Mouse (Mus musculus) cerebellum, adult (tissue): ENCODE measurements around the gene Atg3.
A peak's percentile ranks its signal among the peaks of the same experiment; 100 is the strongest.

Source experiments
- ATAC-seq: cut with Nextera tagmentation; 2 replicates; pipeline ENCODE4 v1.9.2; 2017; ENCODE audit warnings: mild to moderate bottlenecking, moderate library complexity, mixed read lengths; ENCODE audit not compliant: insufficient number of reproducible peaks, low FRiP score, low TSS enrichment

The Atg3 gene

GRCm38 (mm10) chr16:45158522-45159388, at the start of gene Atg3, which contains the start of gene Slc35a5:
Atg3 (plus strand) TSS chr16:45158785.
Slc35a5 (minus strand) TSS chr16:45158706.
- ATAC-seq: peak; percentile 88

- no peak for ATAC-seq
Observed at GRCm38 (mm10) chr16:45110498-45110897, 48.1 kb upstream of the Atg3 start.

GRCm38 (mm10) chr16:45117200-45117599, 41.4 kb upstream of the Atg3 start:
- ATAC-seq: no peak

DNA sequence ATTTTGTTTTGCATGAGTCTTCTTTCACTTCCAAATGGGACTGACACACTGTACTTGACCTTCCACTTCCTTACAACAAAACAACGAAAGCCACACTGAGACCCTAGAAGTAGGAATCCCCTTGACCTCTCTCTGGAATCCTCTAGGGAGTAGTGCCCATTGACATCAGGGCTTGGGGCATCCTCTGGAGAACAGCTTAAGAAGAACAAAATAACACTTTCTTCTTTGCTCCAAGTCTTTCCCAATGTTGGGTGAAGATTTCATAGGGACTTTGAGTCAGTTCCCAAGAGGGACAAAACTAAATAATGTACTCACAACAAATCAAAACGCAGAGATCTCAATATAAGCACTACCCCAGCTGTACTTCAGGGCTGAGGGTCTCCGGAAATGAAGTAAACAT, 39.8 kb upstream of the Atg3 start:
- no peak for ATAC-seq

- peak; percentile 64 for ATAC-seq
Observed at GRCm38 (mm10) chr16:45120844-45121425, 37.6 kb upstream of the Atg3 start.

DNA sequence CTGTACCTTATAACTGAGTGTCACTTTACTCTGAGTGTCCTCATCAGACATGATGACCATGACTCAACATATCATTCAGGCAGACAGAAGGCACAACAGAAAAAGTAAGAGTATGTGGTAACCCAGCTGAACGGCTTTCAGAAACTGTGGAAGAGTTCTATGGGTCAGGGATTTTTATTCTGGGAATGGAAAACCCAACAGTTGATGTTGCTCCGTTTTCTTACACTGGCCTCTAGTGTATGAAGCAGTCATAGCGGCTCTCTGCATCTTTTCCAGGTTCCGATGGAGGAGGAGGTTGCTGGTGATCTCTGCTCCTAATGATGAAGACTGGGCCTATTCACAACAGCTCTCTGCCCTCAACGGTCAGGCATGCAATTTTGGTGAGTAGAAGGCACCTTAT, 36.0 kb upstream of the Atg3 start:
- no peak for ATAC-seq

DNA sequence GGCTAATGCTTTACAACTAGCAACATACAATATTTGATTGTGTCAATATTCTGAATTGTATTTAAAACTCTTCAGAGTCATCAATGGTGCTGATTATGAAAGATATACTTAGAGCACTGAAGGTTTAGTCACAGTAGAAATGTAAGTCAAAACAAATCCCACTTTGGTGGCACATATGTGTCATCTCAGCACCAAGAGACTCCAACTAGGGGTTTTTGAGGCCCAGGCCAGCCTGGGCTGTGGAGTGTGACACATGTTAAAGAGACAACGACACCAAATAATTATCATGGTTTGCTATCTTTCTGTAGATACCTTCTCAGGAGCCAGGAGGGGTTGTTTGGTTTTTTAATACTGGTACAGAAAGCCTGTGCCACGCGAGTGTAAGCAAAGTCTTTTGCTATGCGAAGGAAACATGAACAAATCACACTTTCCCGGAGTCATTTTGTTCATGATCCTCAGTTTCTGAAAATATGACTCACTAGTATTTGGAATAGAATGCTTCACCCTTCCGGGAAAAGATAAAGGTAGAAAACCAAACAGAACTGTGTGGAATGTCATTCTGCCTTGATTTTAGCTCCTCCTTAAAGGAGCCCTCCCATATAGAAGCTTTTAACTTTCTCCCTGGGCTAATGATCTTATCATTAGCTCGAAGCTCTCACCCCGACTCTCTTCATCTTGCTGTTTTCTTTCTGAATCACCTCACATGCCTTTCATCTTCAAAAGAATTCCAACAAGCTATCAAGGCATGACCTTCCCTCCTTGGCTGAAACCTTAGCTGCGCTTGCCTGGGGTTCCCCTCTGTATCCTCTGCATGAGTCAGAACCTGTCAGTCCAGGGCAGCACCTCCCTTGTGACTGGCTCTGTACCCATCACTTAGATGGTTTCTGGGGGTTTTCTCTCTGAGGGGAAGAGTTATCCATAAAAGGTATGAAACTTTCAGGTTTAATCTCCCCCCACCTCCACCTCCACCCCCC, 34.1 kb upstream of the Atg3 start:
- ATAC-seq: no peak

DNA sequence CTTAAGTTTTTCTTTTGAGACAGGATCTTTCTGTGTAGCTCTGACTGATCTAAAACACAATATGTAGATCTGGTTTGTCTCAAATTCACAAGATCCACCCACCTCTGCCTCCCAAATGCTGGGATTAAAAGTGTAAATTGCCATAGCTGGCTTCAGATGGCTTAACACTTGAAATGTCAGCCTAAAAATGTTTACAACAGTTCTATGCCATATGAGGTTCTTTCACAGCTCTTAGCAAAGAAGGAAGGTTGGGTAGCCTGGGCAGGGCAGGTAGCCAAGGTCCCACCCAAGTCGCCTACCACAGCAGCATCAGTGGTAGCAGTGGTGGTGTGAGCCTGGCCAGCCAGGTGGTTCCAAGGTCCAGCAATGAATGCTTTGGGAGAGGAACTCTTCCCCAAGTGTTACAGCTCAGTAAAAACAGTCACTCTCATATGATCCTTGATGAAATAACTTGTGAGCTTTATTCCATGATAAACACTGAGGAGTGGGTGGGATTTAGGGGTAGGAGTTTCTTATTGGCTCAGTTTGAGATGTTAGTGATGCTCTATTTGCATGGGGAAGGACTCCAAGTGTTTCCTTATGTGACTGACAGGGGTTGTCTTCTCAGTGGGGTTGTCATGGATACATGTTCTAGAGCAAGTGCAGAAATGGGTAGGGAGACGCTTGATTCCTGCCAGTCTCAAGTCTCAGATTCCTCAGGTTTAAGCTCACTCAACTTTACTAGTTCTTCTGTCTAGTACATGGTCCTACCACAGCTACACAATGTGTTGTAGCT, 30.5 kb upstream of the Atg3 start:
- ATAC-seq: no peak

DNA sequence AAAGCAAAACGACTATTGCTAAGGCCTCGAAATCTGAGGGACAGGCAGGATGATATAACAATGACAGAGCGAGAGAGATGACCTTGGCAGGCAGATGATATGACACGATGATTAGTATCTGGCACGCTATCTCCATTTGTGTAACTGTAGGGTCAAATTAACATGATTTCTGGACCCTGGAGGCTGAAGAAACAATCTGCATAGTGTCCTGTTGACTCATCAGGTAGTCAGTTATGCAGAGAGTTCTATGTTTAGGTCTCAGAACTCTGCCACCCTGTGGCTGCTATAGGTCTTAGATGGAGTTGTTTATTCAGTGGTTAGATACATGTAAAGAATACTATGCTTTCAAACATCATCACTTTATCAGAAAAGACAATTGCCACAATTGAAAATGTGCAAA, 16.9 kb upstream of the Atg3 start:
- no peak for ATAC-seq

GRCm38 (mm10) chr16:45142565-45142964, 16.0 kb upstream of the Atg3 start:
- no peak for ATAC-seq

DNA sequence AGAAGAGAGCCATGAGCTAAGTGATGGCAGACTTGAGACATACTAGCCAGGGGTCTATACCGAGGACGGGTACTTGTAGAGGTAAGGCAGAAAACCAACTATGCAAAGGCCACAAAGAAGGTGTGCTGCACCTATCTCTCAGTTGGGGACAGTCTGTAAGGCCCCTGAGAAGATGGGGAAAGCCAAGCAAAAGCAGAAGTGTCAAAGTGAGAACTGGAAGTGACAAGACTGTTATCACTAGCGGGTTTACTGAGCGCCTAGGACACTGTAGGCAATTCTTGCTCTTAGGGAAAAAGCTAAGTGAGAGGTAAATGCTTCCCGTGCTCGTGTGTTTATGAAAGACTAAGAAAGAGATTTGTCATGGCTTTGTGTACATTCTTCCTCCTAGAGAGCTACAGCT, 13.5 kb upstream of the Atg3 start:
- ATAC-seq: no peak

DNA sequence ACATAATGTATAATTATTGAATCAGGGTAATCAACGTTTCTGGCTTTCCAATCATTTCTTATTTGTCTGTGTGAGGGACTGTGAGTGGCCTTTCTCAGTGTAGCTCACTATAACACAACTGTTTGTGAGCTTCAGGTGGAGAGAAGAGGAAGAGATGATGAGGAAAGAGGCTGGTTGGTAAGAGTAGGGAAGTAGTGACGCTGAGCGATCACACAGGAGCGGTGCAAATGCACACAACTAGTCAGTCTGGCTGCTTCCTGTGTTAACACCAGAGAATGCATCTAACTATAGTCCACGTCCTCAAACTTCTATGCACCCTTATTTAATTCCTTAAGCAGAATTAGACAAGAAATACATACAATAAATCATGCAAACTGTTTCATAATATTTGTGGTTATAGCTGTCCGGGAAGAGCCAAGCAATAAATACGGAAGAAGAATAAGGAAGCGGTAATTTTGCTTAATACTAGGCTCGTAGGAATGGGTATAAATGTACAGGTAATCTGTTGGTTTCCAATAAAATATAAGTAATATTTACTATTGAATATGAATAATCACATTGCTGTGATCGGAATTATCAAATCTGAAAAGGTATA, 10.0 kb upstream of the Atg3 start:
- no peak for ATAC-seq

- ATAC-seq: no peak
Observed at GRCm38 (mm10) chr16:45154741-45155250, 3.8 kb upstream of the Atg3 start.

- peak; percentile 73 for ATAC-seq
Observed at GRCm38 (mm10) chr16:45158136-45158521, 456 bp upstream of the Atg3 start.

GRCm38 (mm10) chr16:45159389-45159716, 768 bp downstream of the Atg3 start:
- ATAC-seq: no peak

DNA sequence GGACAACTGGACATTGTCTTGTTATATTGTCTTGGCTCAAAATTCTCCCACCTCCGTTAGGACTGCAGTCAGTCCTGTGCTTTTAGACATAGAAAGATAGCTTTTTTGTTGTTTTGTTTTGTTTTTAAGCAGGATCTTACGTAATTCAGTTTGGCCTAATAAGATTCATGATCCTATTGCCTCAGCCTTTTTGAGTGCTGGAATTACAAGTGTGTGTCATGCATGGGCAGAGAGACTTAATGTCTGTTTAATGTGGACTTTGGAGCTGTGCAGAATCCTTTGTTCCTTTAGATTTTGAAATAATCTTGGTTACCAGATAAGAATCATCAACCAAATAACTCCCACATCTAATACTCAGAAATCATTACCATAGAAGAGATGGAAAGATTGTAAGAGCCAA, 20.0 kb downstream of the Atg3 start:
- no peak for ATAC-seq

- no peak for ATAC-seq
Observed at GRCm38 (mm10) chr16:45181824-45182223, 23.2 kb downstream of the Atg3 start.

GRCm38 (mm10) chr16:45192613-45193012, 34.0 kb downstream of the Atg3 start:
- ATAC-seq: peak; percentile 81

GRCm38 (mm10) chr16:45196816-45197215, 38.2 kb downstream of the Atg3 start:
- peak; percentile 74 for ATAC-seq

DNA sequence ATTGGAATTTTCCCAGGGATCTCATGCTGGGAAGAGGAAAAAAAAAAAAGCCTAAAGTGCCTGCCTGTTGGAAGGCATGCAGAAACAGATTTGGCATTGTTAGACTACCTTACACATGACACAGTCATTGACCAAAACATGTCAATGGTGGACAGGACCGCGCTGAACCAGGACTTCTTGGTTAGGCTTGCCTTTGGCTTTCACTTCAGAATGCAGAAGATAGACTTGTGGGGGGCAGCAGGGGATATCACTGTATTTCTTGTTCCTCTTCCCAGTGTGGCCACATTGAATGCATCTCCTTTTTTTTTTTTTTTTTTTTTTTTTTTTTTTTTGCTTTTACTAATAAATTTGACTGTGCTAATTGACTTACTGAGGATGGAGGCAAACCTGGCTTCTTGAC, 42.8 kb downstream of the Atg3 start:
- no peak for ATAC-seq
